In the genomic region with DNA sequence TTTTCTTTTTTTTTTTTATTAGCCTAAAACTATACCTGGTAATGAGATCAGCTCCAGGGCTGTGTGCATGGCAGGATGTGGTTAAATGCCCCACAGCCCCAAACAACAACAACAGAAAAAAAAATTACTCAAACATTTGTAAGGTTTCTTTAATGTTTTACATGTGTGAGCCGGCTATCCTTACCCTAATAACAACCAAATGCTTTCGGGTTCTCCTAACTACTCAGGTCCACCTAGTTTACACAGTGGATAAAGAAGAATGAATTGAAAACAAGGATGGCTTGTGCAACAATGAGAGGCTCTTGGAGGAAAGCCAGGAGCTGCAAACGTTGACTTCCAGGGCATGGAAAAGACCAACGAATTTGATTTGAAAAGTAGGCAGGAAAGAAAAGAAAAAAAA, we compare ENCODE assay signal across 18 mouse cellular contexts.
A peak's percentile ranks its signal among the peaks of the same experiment; 100 is the strongest.
DNase-seq lines count a peak whose midpoint lies in the region; ATAC-seq and TF ChIP-seq lines count a peak whose summit lies in the region.
"Had no signal": no experiment of that assay in that cellular context is flagged by ENCODE, and none has a peak within 500 bp of the region (broad histone marks: within the 10 kb centered on the region; RNA-seq: fewer than 3 reads in every experiment).

No protein-coding gene starts in this region.

- no peaks in the 10 kb centered on the region for H3K9me3 ChIP-seq in embryonic facial prominence, embryonic 14.5 days (ENCODE audit: control insufficient read depth, low read length)
- no peaks in the 10 kb centered on the region for H3K9me3 ChIP-seq in lung, embryonic 14.5 days (ENCODE audit: low read depth, low read length)
- no peaks in the 10 kb centered on the region for H3K9me3 ChIP-seq in hindbrain, embryonic 11.5 days (ENCODE audit: control insufficient read depth, low read length)
- H3K9me3 ChIP-seq: liver, embryonic 12.5 days; midbrain, embryonic 15.5 days; neural tube, embryonic 12.5 days had no signal

- H3K4me1 ChIP-seq in embryonic facial prominence, embryonic 14.5 days (ENCODE audit: control insufficient read depth, insufficient read depth, low read length) = no peaks in the 10 kb centered on the region
- H3K4me1 ChIP-seq in lung, embryonic 14.5 days (ENCODE audit: insufficient read depth) = no peaks in the 10 kb centered on the region
- no peaks in the 10 kb centered on the region for H3K4me1 ChIP-seq in hindbrain, embryonic 11.5 days (replicated peaks; ENCODE audit: control insufficient read depth, insufficient read depth, low read length)
- H3K4me1 ChIP-seq: liver, embryonic 12.5 days; midbrain, embryonic 15.5 days; neural tube, embryonic 12.5 days had no signal

- DNase-seq in cerebellum, postnatal 10 days = peak; percentile 8 to 13
- no peak for DNase-seq in cerebellum, adult 11 months
- peak; percentile 59 for DNase-seq in 3T3-L1 (ENCODE audit: low read depth, low spot score)
- peak; percentile 68 for DNase-seq in embryonic facial prominence, embryonic 14.5 days (ENCODE audit: low spot score)
- DNase-seq in lung, embryonic 14.5 days = peak; percentile 64
- no peak for DNase-seq in hindbrain, embryonic 11.5 days (ENCODE audit: low spot score)
- DNase-seq in layer of hippocampus, postnatal 25 days (ENCODE audit: extremely low spot score in 1 of 2, low spot score in 1 of 2) = no peak
- DNase-seq in layer of hippocampus, postnatal 14 days (ENCODE audit: low spot score in 2 of 2) = no peak
- DNase-seq: adrenal gland, postnatal 25 days; cerebellum, postnatal 25 days; forebrain, postnatal 0 days; gastrocnemius, postnatal 14 days; thymus, postnatal 4 days had no signal

- TF ChIP-seq CTCF in lung, embryonic 14.5 days (IDR thresholded peaks at IDR 0.05; ENCODE audit: low read depth) = no peak

- no peaks in the 10 kb centered on the region for H3K27me3 ChIP-seq in embryonic facial prominence, embryonic 14.5 days (replicated peaks; ENCODE audit: control insufficient read depth, insufficient read depth, low read length)
- H3K27me3 ChIP-seq in lung, embryonic 14.5 days (ENCODE audit: insufficient read depth, low read length) = no peaks in the 10 kb centered on the region
- H3K27me3 ChIP-seq in hindbrain, embryonic 11.5 days (ENCODE audit: control insufficient read depth, insufficient read depth, low read length) = no peaks in the 10 kb centered on the region
- H3K27me3 ChIP-seq: liver, embryonic 12.5 days; midbrain, embryonic 15.5 days; neural tube, embryonic 12.5 days had no signal

- no peak overlapping the region for H3K4me3 ChIP-seq in embryonic facial prominence, embryonic 14.5 days (ENCODE audit: low read depth, low read length)
- H3K4me3 ChIP-seq in lung, embryonic 14.5 days (ENCODE audit: low read depth, low read length) = no peak overlapping the region
- H3K4me3 ChIP-seq in hindbrain, embryonic 11.5 days (ENCODE audit: low read depth, low read length) = no peak overlapping the region
- H3K4me3 ChIP-seq: liver, embryonic 12.5 days; midbrain, embryonic 15.5 days; neural tube, embryonic 12.5 days had no signal

- H3K27ac ChIP-seq in embryonic facial prominence, embryonic 14.5 days (replicated peaks; ENCODE audit: low read depth, low read length) = no peak overlapping the region
- no peak overlapping the region for H3K27ac ChIP-seq in lung, embryonic 14.5 days (ENCODE audit: low read depth)
- no peak overlapping the region for H3K27ac ChIP-seq in hindbrain, embryonic 11.5 days (ENCODE audit: low read depth, low read length)
- H3K27ac ChIP-seq: kidney, postnatal 0 days; liver, embryonic 12.5 days; midbrain, embryonic 15.5 days; neural tube, embryonic 12.5 days had no signal

- WGBS in embryonic facial prominence, embryonic 14.5 days = 9% methylated on average over 4 of the region's 4 CpGs
- WGBS in lung, embryonic 14.5 days = 23% methylated on average over 4 of the region's 4 CpGs
- 45% methylated on average over 4 of the region's 4 CpGs for WGBS in hindbrain, embryonic 11.5 days

- no peaks in the 10 kb centered on the region for H3K36me3 ChIP-seq in embryonic facial prominence, embryonic 14.5 days (ENCODE audit: control insufficient read depth, insufficient read depth, low read length)
- no peaks in the 10 kb centered on the region for H3K36me3 ChIP-seq in lung, embryonic 14.5 days (ENCODE audit: insufficient read depth)
- H3K36me3 ChIP-seq in hindbrain, embryonic 11.5 days (ENCODE audit: control insufficient read depth, insufficient read depth, low read length) = no peaks in the 10 kb centered on the region
- H3K36me3 ChIP-seq: liver, embryonic 12.5 days; midbrain, embryonic 15.5 days; neural tube, embryonic 12.5 days had no signal

- no peak overlapping the region for H3K9ac ChIP-seq in embryonic facial prominence, embryonic 14.5 days (ENCODE audit: low read depth, low read length)
- H3K9ac ChIP-seq in lung, embryonic 14.5 days = no peak overlapping the region
- no peak overlapping the region for H3K9ac ChIP-seq in hindbrain, embryonic 11.5 days (ENCODE audit: low read depth, low read length)
- H3K9ac ChIP-seq: forebrain, postnatal 0 days; liver, embryonic 12.5 days; midbrain, embryonic 15.5 days; neural tube, embryonic 12.5 days had no signal

- ATAC-seq in embryonic facial prominence, embryonic 14.5 days (ENCODE audit: low read depth) = no peak
- no peak for ATAC-seq in lung, embryonic 14.5 days (ENCODE audit: insufficient read depth)
- ATAC-seq in hindbrain, embryonic 11.5 days (ENCODE audit: low FRiP score) = no peak
- ATAC-seq: forebrain, postnatal 0 days; liver, embryonic 12.5 days; midbrain, embryonic 15.5 days had no signal

- H3K4me2 ChIP-seq in embryonic facial prominence, embryonic 14.5 days (ENCODE audit: low read depth, low read length) = no peak overlapping the region
- no peak overlapping the region for H3K4me2 ChIP-seq in lung, embryonic 14.5 days
- no peak overlapping the region for H3K4me2 ChIP-seq in hindbrain, embryonic 11.5 days (replicated peaks; ENCODE audit: low read depth, low read length)
- H3K4me2 ChIP-seq: heart, embryonic 11.5 days; liver, embryonic 12.5 days; midbrain, embryonic 15.5 days; neural tube, embryonic 12.5 days had no signal

Comparison
In these comparisons a context has a peak if more than half of its experiments do, and no peak if none do; other contexts are left out.
1. DNase-seq: peak in cerebellum, postnatal 10 days (2 of 2), 3T3-L1 (single experiment), embryonic facial prominence, embryonic 14.5 days (single experiment) and lung, embryonic 14.5 days (single experiment); none in cerebellum, adult 11 months (single experiment), hindbrain, embryonic 11.5 days (single experiment), layer of hippocampus, postnatal 25 days (0 of 2) and layer of hippocampus, postnatal 14 days (0 of 2).